Mouse (Mus musculus): ENCODE data around the gene Rbm7.

GRCm38 (mm10) chr9:48517372-48518130 lies 22.5 kb upstream of the Rbm7 start:
- TF ChIP-seq CTCF (IDR thresholded peaks at IDR 0.05; ENCODE audit: extremely low read depth, insufficient read depth, low read length) (no peak), POLR2A (IDR thresholded peaks at IDR 0.05; ENCODE audit: extremely low read depth, insufficient read depth, low read length) (no peak)
